Mouse (Mus musculus): ENCODE measurements around the gene Ppip5k1.

GRCm38 (mm10) chr2:121289730-121290540 lies 65.3 kb downstream of the Ppip5k1 start:
- no peak for TF ChIP-seq POLR2A (IDR thresholded peaks at IDR 0.05; ENCODE audit: insufficient read depth, low read length)
- peak; percentile 25 for TF ChIP-seq CTCF (IDR thresholded peaks at IDR 0.05; ENCODE audit: low read depth, low read length)

All from ES-Bruce4 (cell line).